Mouse (Mus musculus) limb, embryonic 11.5 days (tissue): Measurements from ENCODE around the gene Ccdc158. TPM values are rescaled to one million over a fixed set of nuclear protein-coding genes. Genes with fewer than 3 reads are reported as not detected.

Experiments used
- ATAC-seq: fragments of 200-750 bp; cut with Nextera tagmentation; 2 replicates; pipeline ENCODE4 v1.8.0; 2017; ENCODE audit warnings: low read depth; ENCODE audit not compliant: insufficient number of reproducible peaks, low FRiP score, low TSS enrichment
- DNase-seq: peaks from one replicate; pipeline ENCODE4 v3.0.0-alpha.2; 2015; ENCODE audit warnings: low spot score
- H3K27ac ChIP-seq: fragments of 300-500 bp; sonication (generic); replicated peaks from 2 replicates; pipeline ENCODE4 v1.5.1; 2014; ENCODE audit warnings: low read depth, mild to moderate bottlenecking, low read length
- H3K27me3 ChIP-seq: fragments of 300-500 bp; sonication (generic); 2 replicates; pipeline ENCODE4 v1.6.1; 2014; ENCODE audit warnings: mild to moderate bottlenecking, low read length, mixed read lengths; ENCODE audit not compliant: control insufficient read depth, insufficient read depth
- H3K36me3 ChIP-seq: fragments of 300-500 bp; sonication (generic); 2 replicates; pipeline ENCODE4 v1.6.1; 2014; ENCODE audit warnings: mild to moderate bottlenecking, low read length, moderate library complexity, mixed read lengths; ENCODE audit not compliant: control insufficient read depth, insufficient read depth
- H3K4me1 ChIP-seq: fragments of 300-500 bp; sonication (generic); 2 replicates; pipeline ENCODE4 v1.6.1; 2014; ENCODE audit warnings: low read length, mixed read lengths; ENCODE audit not compliant: control insufficient read depth, insufficient read depth
- H3K4me2 ChIP-seq: fragments of 300-500 bp; sonication (generic); 2 replicates; pipeline ENCODE4 v1.6.1; 2014; ENCODE audit warnings: low read depth, mild to moderate bottlenecking, moderate library complexity; ENCODE audit not compliant: severe bottlenecking
- H3K4me3 ChIP-seq: fragments of 300-500 bp; sonication (generic); 2 replicates; pipeline ENCODE4 v1.5.1; 2014; ENCODE audit warnings: low read depth, low read length
- H3K9ac ChIP-seq: fragments of 300-500 bp; sonication (generic); 2 replicates; pipeline ENCODE4 v1.6.1; 2014; ENCODE audit warnings: mild to moderate bottlenecking, low read length
- H3K9me3 ChIP-seq: fragments of 300-500 bp; sonication (generic); 2 replicates; pipeline ENCODE4 v1.6.1; 2016; ENCODE audit warnings: low read length; ENCODE audit not compliant: control insufficient read depth
- WGBS: fragments of 180-500 bp; shearing (Covaris S2); extraction: QIAGEN DNeasy Blood & Tissue Kit; methylation state at CpG from one replicate; pipeline ENCODE4 v1.1.7; 2014; 5-methylcytosine and 5-hydroxymethylcytosine counted together
- polyA plus RNA-seq: library from polyadenylated mRNA; unstranded; fragments of >200 nt; fragmentation: Nextera tagmentation; extraction: Ambion mirVana; gene quantifications from 2 replicates; pipeline ENCODE4 v1.2.1, GENCODE M21; 2014

Gene Ccdc158
- polyA plus RNA-seq, 1 experiment from 2014 or later: 0.69 TPM

- ATAC-seq: no peak
- Histone ChIP-seq H3K4me3 (no peak overlapping the region), H3K9me3 (no peaks in the 10 kb centered on the region), H3K4me2 (no peak overlapping the region), H3K9ac (no peak overlapping the region), H3K36me3 (no peaks in the 10 kb centered on the region), H3K4me1 (no peaks in the 10 kb centered on the region), H3K27ac (no peak overlapping the region), H3K27me3 (no peaks in the 10 kb centered on the region)
- no peak for DNase-seq
- WGBS: 80% methylated on average over 10 of the region's 10 CpGs
Observed at GRCm38 (mm10) chr5:92599030-92599429, 76.0 kb downstream of the Ccdc158 start.

- Histone ChIP-seq H3K9ac (no peak overlapping the region), H3K36me3 (no peaks in the 10 kb centered on the region), H3K4me1 (no peaks in the 10 kb centered on the region), H3K4me2 (no peak overlapping the region), H3K9me3 (no peaks in the 10 kb centered on the region), H3K4me3 (no peak overlapping the region), H3K27me3 (no peaks in the 10 kb centered on the region), H3K27ac (no peak overlapping the region)
- no peak for ATAC-seq
- 89% methylated on average over 8 of the region's 8 CpGs for WGBS
- DNase-seq: no peak
Observed at GRCm38 (mm10) chr5:92596865-92597264, 78.2 kb downstream of the Ccdc158 start.

- no peak for DNase-seq
- no peak overlapping the region for H3K4me3 ChIP-seq
- H3K9me3 ChIP-seq: no peaks in the 10 kb centered on the region
- ATAC-seq: no peak
- H3K4me2 ChIP-seq: no peak overlapping the region
- WGBS: 75% methylated on average over 5 of the region's 5 CpGs
- no peak overlapping the region for H3K27ac ChIP-seq
- H3K9ac ChIP-seq: no peak overlapping the region
- no peaks in the 10 kb centered on the region for H3K27me3 ChIP-seq
- no peaks in the 10 kb centered on the region for H3K36me3 ChIP-seq
- H3K4me1 ChIP-seq: no peaks in the 10 kb centered on the region
Observed at GRCm38 (mm10) chr5:92595026-92595425, 80.0 kb downstream of the Ccdc158 start.

- 54% methylated on average over 10 of the region's 10 CpGs for WGBS
- DNase-seq (no peak), ATAC-seq (no peak)
- H3K9me3 ChIP-seq: no peaks in the 10 kb centered on the region
- no peak overlapping the region for H3K27ac ChIP-seq
- no peak overlapping the region for H3K9ac ChIP-seq
- H3K4me2 ChIP-seq: no peak overlapping the region
- H3K27me3 ChIP-seq: no peaks in the 10 kb centered on the region
- no peaks in the 10 kb centered on the region for H3K36me3 ChIP-seq
- H3K4me1 ChIP-seq: no peaks in the 10 kb centered on the region
- H3K4me3 ChIP-seq: no peak overlapping the region
Observed at GRCm38 (mm10) chr5:92585932-92586331, 89.1 kb downstream of the Ccdc158 start.

- Histone ChIP-seq H3K9me3 (no peaks in the 10 kb centered on the region), H3K9ac (no peak overlapping the region), H3K4me2 (no peak overlapping the region), H3K27ac (no peak overlapping the region), H3K36me3 (no peaks in the 10 kb centered on the region), H3K4me1 (no peaks in the 10 kb centered on the region), H3K4me3 (no peak overlapping the region), H3K27me3 (no peaks in the 10 kb centered on the region)
- no peak for ATAC-seq
- no peak for DNase-seq
- WGBS: 89% methylated on average over 14 of the region's 14 CpGs
Observed at GRCm38 (mm10) chr5:92579559-92579958, 95.5 kb downstream of the Ccdc158 start.

GRCm38 (mm10) chr5:92571232-92571631 lies 103.8 kb downstream of the Ccdc158 start:
- DNase-seq (no peak), ATAC-seq (no peak)
- H3K27me3 ChIP-seq: no peaks in the 10 kb centered on the region
- H3K9me3 ChIP-seq: no peaks in the 10 kb centered on the region
- H3K4me3 ChIP-seq: no peak overlapping the region
- H3K4me2 ChIP-seq: no peak overlapping the region
- no peaks in the 10 kb centered on the region for H3K4me1 ChIP-seq
- no peak overlapping the region for H3K27ac ChIP-seq
- WGBS: 92% methylated on average over 4 of the region's 4 CpGs
- no peak overlapping the region for H3K9ac ChIP-seq
- no peaks in the 10 kb centered on the region for H3K36me3 ChIP-seq

GRCm38 (mm10) chr5:92562002-92562401 lies 113.1 kb downstream of the Ccdc158 start:
- H3K4me2 ChIP-seq: no peak overlapping the region
- no peaks in the 10 kb centered on the region for H3K36me3 ChIP-seq
- ATAC-seq (no peak), DNase-seq (no peak)
- no peak overlapping the region for H3K4me3 ChIP-seq
- 0 out of 2 replicates have a peak, but pooled peaks cover 5% of the 10 kb centered on the region for H3K4me1 ChIP-seq
- H3K27ac ChIP-seq: no peak overlapping the region
- WGBS: 84% methylated on average over 13 of the region's 13 CpGs
- no peak overlapping the region for H3K9ac ChIP-seq
- H3K27me3 ChIP-seq: no peaks in the 10 kb centered on the region
- no peaks in the 10 kb centered on the region for H3K9me3 ChIP-seq

GRCm38 (mm10) chr5:92560201-92560600 lies 114.9 kb downstream of the Ccdc158 start:
- Histone ChIP-seq H3K4me3 (no peak overlapping the region), H3K9me3 (no peaks in the 10 kb centered on the region), H3K27me3 (no peaks in the 10 kb centered on the region), H3K4me2 (no peak overlapping the region), H3K4me1 (0 out of 2 replicates have a peak, but pooled peaks cover 5% of the 10 kb centered on the region), H3K9ac (no peak overlapping the region), H3K36me3 (no peaks in the 10 kb centered on the region), H3K27ac (no peak overlapping the region)
- 81% methylated on average over 2 of the region's 2 CpGs for WGBS
- ATAC-seq (no peak), DNase-seq (no peak)
